Mouse (Mus musculus) heart, embryonic 10.5 days (tissue): ENCODE results near the gene Bach1. TPM values are rescaled to one million over a fixed set of nuclear protein-coding genes. Genes with fewer than 3 reads are reported as not detected.
A peak's percentile ranks its signal among the peaks of the same experiment; 100 is the strongest.

Source experiments
- DNase-seq: peaks from one replicate; pipeline ENCODE4 v3.0.0-alpha.2; 2017; ENCODE audit warnings: low spot score
- H3K27ac ChIP-seq: fragments of 300-500 bp; sonication (generic); 2 replicates; pipeline ENCODE4 v1.5.1; 2016; ENCODE audit warnings: mild to moderate bottlenecking
- H3K27me3 ChIP-seq: fragments of 300-500 bp; sonication (generic); 2 replicates; pipeline ENCODE4 v1.6.1; 2016; ENCODE audit warnings: mild to moderate bottlenecking; ENCODE audit not compliant: poor library complexity, insufficient read depth, severe bottlenecking
- H3K36me3 ChIP-seq: fragments of 300-500 bp; sonication (generic); 2 replicates; pipeline ENCODE4 v1.6.1; 2016; ENCODE audit warnings: mild to moderate bottlenecking, moderate library complexity
- H3K4me1 ChIP-seq: fragments of 300-500 bp; sonication (generic); 2 replicates; pipeline ENCODE4 v1.6.1; 2016; ENCODE audit warnings: mild to moderate bottlenecking
- H3K4me3 ChIP-seq: fragments of 300-500 bp; sonication (generic); 2 replicates; pipeline ENCODE4 v1.5.1; 2016; ENCODE audit warnings: mild to moderate bottlenecking, moderate library complexity
- H3K9me3 ChIP-seq: fragments of 300-500 bp; sonication (generic); 2 replicates; pipeline ENCODE4 v1.6.1; 2016; ENCODE audit warnings: mild to moderate bottlenecking, moderate library complexity
- WGBS: fragments of 180-500 bp; shearing (Covaris S2); methylation state at CpG from one replicate; pipeline ENCODE4 v1.1.7; 2016; 5-methylcytosine and 5-hydroxymethylcytosine counted together
- polyA plus RNA-seq: library from polyadenylated mRNA; unstranded; fragments of >200 nt; fragmentation: Nextera tagmentation; extraction: Ambion mirVana; gene quantifications from 2 replicates; pipeline ENCODE4 v1.2.1, GENCODE M21; 2016

The Bach1 gene
- polyA plus RNA-seq, 1 experiment from 2014 or later: 9.4 TPM

DNA sequence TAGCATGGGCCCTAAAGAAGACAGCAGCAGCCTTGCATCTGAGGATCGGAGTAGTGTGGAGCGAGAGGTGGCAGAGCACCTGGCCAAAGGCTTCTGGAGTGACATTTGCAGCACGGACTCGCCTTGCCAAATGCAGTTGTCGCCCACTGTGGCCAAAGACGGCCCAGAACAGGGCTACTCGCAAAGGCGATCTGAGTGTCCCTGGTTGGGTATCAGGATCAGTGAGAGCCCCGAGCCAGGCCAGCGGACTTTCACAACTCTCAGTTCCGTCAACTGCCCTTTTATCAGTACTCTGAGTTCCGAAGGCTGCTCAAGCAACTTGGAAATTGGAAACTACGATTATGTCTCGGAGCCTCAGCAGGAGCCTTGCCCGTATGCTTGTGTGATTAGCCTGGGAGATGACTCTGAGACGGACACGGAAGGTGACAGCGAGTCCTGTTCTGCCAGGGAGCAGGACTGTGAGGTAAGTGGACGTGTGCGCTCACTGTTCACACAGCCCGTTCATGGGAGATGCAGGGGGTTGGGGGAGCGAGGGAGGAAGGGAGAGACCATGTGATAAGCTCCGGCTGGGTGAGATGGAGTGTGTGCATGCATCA lies 21.0 kb downstream of the Bach1 start:
- Histone ChIP-seq H3K36me3 (peaks cover 42% of the 10 kb centered on the region), H3K4me1 (peaks cover 55% of the 10 kb centered on the region), H3K4me3 (no peak overlapping the region), H3K9me3 (no peaks in the 10 kb centered on the region), H3K27me3 (no peaks in the 10 kb centered on the region), H3K27ac (no peak overlapping the region)
- WGBS: 72% methylated on average over 23 of the region's 23 CpGs
- DNase-seq: peak; percentile 72

DNA sequence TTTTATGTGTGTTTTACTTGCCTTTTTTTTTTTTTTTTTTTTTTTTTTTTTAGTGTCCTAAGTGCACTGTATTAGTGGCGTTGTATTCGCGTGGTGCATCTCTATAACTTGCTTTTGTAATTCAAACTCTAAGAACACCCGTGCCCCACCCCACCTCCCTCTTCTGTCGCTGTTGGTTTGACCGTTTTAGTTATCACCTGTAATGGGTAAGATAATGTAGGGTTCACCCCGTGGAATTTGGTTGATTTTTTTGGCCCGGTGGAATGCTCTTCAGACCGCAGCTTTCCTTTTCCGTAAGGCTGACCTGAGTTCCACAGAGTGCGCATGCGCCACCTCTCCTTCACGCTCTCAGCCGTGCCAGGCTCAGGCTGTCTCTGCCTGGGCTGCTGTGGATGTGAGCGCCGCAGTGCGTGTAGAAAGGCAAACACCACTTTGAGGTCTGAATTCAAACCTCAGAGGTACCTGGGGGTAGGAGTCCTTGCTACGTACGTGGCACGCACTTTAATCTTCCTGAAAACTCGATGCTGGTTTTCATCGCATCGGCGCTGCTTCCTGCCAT lies 22.2 kb downstream of the Bach1 start:
- H3K9me3 ChIP-seq: no peaks in the 10 kb centered on the region
- WGBS: 89% methylated on average over 24 of the region's 24 CpGs
- H3K27me3 ChIP-seq: no peaks in the 10 kb centered on the region
- H3K36me3 ChIP-seq: peaks cover 48% of the 10 kb centered on the region
- H3K4me3 ChIP-seq: no peak overlapping the region
- H3K4me1 ChIP-seq: peaks cover 51% of the 10 kb centered on the region
- no peak overlapping the region for H3K27ac ChIP-seq
- peak; percentile 61 for DNase-seq

- Histone ChIP-seq H3K4me1 (peaks cover 46% of the 10 kb centered on the region), H3K4me3 (no peak overlapping the region), H3K9me3 (no peaks in the 10 kb centered on the region), H3K36me3 (peaks cover 48% of the 10 kb centered on the region), H3K27ac (no peak overlapping the region), H3K27me3 (no peaks in the 10 kb centered on the region)
- 88% methylated on average over 5 of the region's 5 CpGs for WGBS
- DNase-seq: no peak
These were observed 24.1 kb downstream of the Bach1 start for GRCm38 (mm10) chr16:87722857-87723256.

DNA sequence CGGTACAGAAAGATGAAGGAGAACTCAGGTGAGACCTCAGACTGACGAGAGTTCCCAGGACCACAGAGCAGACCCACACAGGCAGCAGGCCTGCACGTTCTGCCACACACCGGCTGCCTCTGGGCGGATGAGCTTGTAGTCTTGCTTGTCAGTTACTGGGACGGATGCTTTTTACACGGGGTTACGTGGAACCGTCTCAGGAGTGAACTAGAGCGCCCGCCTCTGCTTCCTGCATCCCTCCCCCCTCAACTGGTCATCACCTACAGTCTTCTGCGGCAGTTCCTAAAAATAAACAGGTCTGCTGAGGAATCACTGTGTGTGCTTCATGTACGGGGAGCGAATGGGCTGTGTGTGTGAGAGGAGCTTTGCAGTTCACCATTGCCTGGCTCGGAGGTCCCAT lies 24.7 kb downstream of the Bach1 start:
- Histone ChIP-seq H3K36me3 (peaks cover 48% of the 10 kb centered on the region), H3K9me3 (no peaks in the 10 kb centered on the region), H3K27ac (no peak overlapping the region), H3K4me3 (no peak overlapping the region), H3K27me3 (no peaks in the 10 kb centered on the region), H3K4me1 (peaks cover 46% of the 10 kb centered on the region)
- WGBS: 62% methylated on average over 15 of the region's 15 CpGs
- DNase-seq: peak; percentile 73

GRCm38 (mm10) chr16:87724826-87725225 lies 26.1 kb downstream of the Bach1 start:
- H3K27ac ChIP-seq: no peak overlapping the region
- no peaks in the 10 kb centered on the region for H3K27me3 ChIP-seq
- H3K4me3 ChIP-seq: no peak overlapping the region
- DNase-seq: no peak
- no peaks in the 10 kb centered on the region for H3K9me3 ChIP-seq
- WGBS: 84% methylated on average over 4 of the region's 4 CpGs
- peaks cover 47% of the 10 kb centered on the region for H3K4me1 ChIP-seq
- peaks cover 48% of the 10 kb centered on the region for H3K36me3 ChIP-seq

- H3K36me3 ChIP-seq: peaks cover 50% of the 10 kb centered on the region
- 89% methylated on average over 5 of the region's 5 CpGs for WGBS
These were observed 26.5 kb downstream of the Bach1 start for GRCm38 (mm10) chr16:87725241-87725640.

GRCm38 (mm10) chr16:87725963-87726362 lies 27.2 kb downstream of the Bach1 start:
- H3K36me3 ChIP-seq: peaks cover 56% of the 10 kb centered on the region

More at GRCm38 (mm10) chr16:87725241-87725640, 26.5 kb downstream of the Bach1 start:
- no peaks in the 10 kb centered on the region for H3K27me3 ChIP-seq
- no peaks in the 10 kb centered on the region for H3K9me3 ChIP-seq
- no peak for DNase-seq
- H3K4me3 ChIP-seq: no peak overlapping the region
- H3K27ac ChIP-seq: no peak overlapping the region
- peaks cover 44% of the 10 kb centered on the region for H3K4me1 ChIP-seq

GRCm38 (mm10) chr16:87726369-87726768 lies 27.6 kb downstream of the Bach1 start:
- H3K27ac ChIP-seq: peak overlapping the region; percentile 2; the same call in 1 of the 2 replicates

More at GRCm38 (mm10) chr16:87725963-87726362, 27.2 kb downstream of the Bach1 start:
- Histone ChIP-seq H3K9me3 (no peaks in the 10 kb centered on the region), H3K4me3 (no peak overlapping the region), H3K27me3 (no peaks in the 10 kb centered on the region), H3K27ac (0 out of 2 replicates have a peak overlapping the region, but pooled peaks have one; percentile 2), H3K4me1 (peaks cover 44% of the 10 kb centered on the region)
- 84% methylated on average over 21 of the region's 21 CpGs for WGBS
- DNase-seq: no peak

GRCm38 (mm10) chr16:87727250-87727649 lies 28.5 kb downstream of the Bach1 start:
- Histone ChIP-seq H3K27me3 (no peaks in the 10 kb centered on the region), H3K4me1 (peaks cover 44% of the 10 kb centered on the region), H3K27ac (no peak overlapping the region), H3K36me3 (peaks cover 52% of the 10 kb centered on the region), H3K9me3 (no peaks in the 10 kb centered on the region), H3K4me3 (no peak overlapping the region)
- no peak for DNase-seq
- WGBS: 75% methylated on average over 9 of the region's 9 CpGs

More at GRCm38 (mm10) chr16:87726369-87726768, 27.6 kb downstream of the Bach1 start:
- DNase-seq: no peak
- no peak overlapping the region for H3K4me3 ChIP-seq
- H3K27me3 ChIP-seq: no peaks in the 10 kb centered on the region
- no peaks in the 10 kb centered on the region for H3K9me3 ChIP-seq
- H3K36me3 ChIP-seq: peaks cover 55% of the 10 kb centered on the region
- peaks cover 44% of the 10 kb centered on the region for H3K4me1 ChIP-seq
- 63% methylated on average over 6 of the region's 6 CpGs for WGBS

DNA sequence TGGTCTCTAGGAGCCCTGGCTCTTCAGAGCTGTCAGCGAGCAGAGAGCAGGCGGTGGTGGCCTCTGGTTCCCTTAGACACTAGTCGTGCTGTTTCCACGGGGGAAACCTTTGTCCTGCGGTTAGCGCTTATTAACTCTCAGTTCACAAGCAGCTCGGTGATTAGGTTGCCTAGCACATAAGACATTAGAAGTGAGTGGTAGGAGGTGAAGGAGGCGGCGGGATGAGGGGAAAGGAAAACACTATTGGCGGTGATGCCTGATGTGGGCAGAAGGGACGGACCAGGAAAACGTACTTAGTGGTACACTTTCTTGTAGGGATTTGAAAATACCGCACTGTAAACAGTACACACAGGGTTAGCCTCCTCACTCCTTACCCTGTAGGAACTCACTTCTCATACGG lies 29.2 kb downstream of the Bach1 start:
- Histone ChIP-seq H3K27ac (no peak overlapping the region), H3K36me3 (peaks cover 46% of the 10 kb centered on the region), H3K9me3 (no peaks in the 10 kb centered on the region), H3K4me1 (peaks cover 44% of the 10 kb centered on the region), H3K4me3 (no peak overlapping the region), H3K27me3 (no peaks in the 10 kb centered on the region)
- DNase-seq: no peak
- 87% methylated on average over 14 of the region's 14 CpGs for WGBS

DNA sequence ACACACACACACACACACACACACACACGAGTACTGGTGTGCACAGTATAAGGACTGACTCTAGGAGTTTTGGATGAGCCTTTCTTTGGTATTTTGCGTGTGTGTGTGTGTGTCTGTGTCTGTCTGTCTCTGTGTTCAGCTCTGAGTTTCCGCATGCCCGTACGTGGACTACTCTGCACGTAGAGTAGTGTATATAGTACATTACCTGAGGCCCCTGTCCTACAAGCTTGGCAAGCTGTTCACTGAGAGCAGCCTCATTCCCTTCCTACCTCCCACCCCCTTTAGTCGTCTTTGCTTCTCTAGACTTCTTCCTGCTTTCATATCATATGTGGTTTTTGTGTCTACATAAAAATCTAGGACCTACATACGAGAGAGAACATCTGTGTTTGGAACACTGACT lies 30.0 kb downstream of the Bach1 start:
- WGBS: 88% methylated on average over 8 of the region's 8 CpGs
- no peaks in the 10 kb centered on the region for H3K27me3 ChIP-seq
- DNase-seq: no peak
- H3K4me3 ChIP-seq: no peak overlapping the region
- peaks cover 36% of the 10 kb centered on the region for H3K4me1 ChIP-seq
- peaks cover 38% of the 10 kb centered on the region for H3K36me3 ChIP-seq
- no peak overlapping the region for H3K27ac ChIP-seq
- no peaks in the 10 kb centered on the region for H3K9me3 ChIP-seq

GRCm38 (mm10) chr16:87729469-87729868 lies 30.7 kb downstream of the Bach1 start:
- H3K27ac ChIP-seq: no peak overlapping the region
- H3K9me3 ChIP-seq: no peaks in the 10 kb centered on the region
- H3K27me3 ChIP-seq: no peaks in the 10 kb centered on the region
- H3K4me3 ChIP-seq: no peak overlapping the region; the same call in 1 of the 2 replicates
- H3K4me1 ChIP-seq: peaks cover 31% of the 10 kb centered on the region
- 72% methylated on average over 20 of the region's 20 CpGs for WGBS
- DNase-seq: no peak
- H3K36me3 ChIP-seq: peaks cover 33% of the 10 kb centered on the region

GRCm38 (mm10) chr16:87734868-87735381 lies 36.2 kb downstream of the Bach1 start:
- Histone ChIP-seq H3K9me3 (no peaks in the 10 kb centered on the region), H3K27ac (no peak overlapping the region), H3K27me3 (no peaks in the 10 kb centered on the region), H3K4me3 (no peak overlapping the region), H3K4me1 (peaks cover 20% of the 10 kb centered on the region), H3K36me3 (peaks cover 14% of the 10 kb centered on the region)
- no peak for DNase-seq
- whole genome bisulfite sequencing: 88% methylated on average over 4 of the region's 4 CpGs
